Mouse (Mus musculus) kidney, adult 2 months (tissue): ENCODE results near the gene Scarb1. TPM values are rescaled to one million over a fixed set of nuclear protein-coding genes. Genes with fewer than 3 reads are reported as not detected.

Experiments
- DNase-seq: peaks from one replicate; pipeline ENCODE4 v3.0.0; 2021
- H3K27ac ChIP-seq: fragments of 200-500 bp; 2 replicates; pipeline ENCODE4 v1.5.1; 2012; ENCODE audit warnings: low read depth, low read length, control low read depth, inconsistent platforms; ENCODE audit not compliant: insufficient read depth
- H3K27me3 ChIP-seq: fragments of 200-500 bp; replicated peaks from 2 replicates; pipeline ENCODE4 v1.6.1; 2012; ENCODE audit warnings: mild to moderate bottlenecking, moderate library complexity, low read length, inconsistent platforms; ENCODE audit not compliant: control insufficient read depth, insufficient read depth
- H3K36me3 ChIP-seq: fragments of 200-500 bp; 2 replicates; pipeline ENCODE4 v1.6.1; 2012; ENCODE audit warnings: mild to moderate bottlenecking, moderate library complexity, low read length, inconsistent platforms; ENCODE audit not compliant: control insufficient read depth, insufficient read depth
- H3K4me1 ChIP-seq: fragments of 200-500 bp; 2 replicates; pipeline ENCODE4 v1.6.1; 2011; ENCODE audit warnings: low read length; ENCODE audit not compliant: control insufficient read depth, insufficient read depth
- H3K4me3 ChIP-seq: fragments of 200-500 bp; 2 replicates; pipeline ENCODE4 v1.5.1; 2011; ENCODE audit warnings: mild to moderate bottlenecking, low read depth, low read length, control low read depth; ENCODE audit not compliant: insufficient read depth
- CTCF ChIP-seq: fragments of 200-500 bp; conservative IDR thresholded peaks from 2 replicates; pipeline ENCODE4 v1.5.1; 2011; ENCODE audit warnings: low read depth, mild to moderate bottlenecking, control low read depth, low read length, moderate library complexity, mixed read lengths; ENCODE audit not compliant: insufficient read depth, insufficient read length
- POLR2A ChIP-seq: fragments of 200-500 bp; IDR thresholded peaks from one replicate; pipeline ENCODE4 v1.6.1; 2011; ENCODE audit warnings: low read depth, low read length, control low read depth
- WGBS: fragments of 180-500 bp; shearing (Covaris S2); methylation state at CpG from one replicate; pipeline ENCODE4 v1.1.7; 2018; 5-methylcytosine and 5-hydroxymethylcytosine counted together
- polyA plus RNA-seq: library from polyadenylated mRNA; depleted of rRNA; stranded (reverse); fragments of >200 nt; gene quantifications from 2 replicates; pipeline ENCODE4 v1.2.3, GENCODE M21; 2012

The Scarb1 gene
- polyA plus RNA-seq, 1 experiment: 35.5 TPM

GRCm38 (mm10) chr5:125244825-125245533, 95.9 kb downstream of the Scarb1 start:
- no peak for DNase-seq
- Histone ChIP-seq H3K4me1 (no peaks in the 10 kb centered on the region), H3K36me3 (no peaks in the 10 kb centered on the region), H3K4me3 (no peak overlapping the region), H3K27ac (no peak overlapping the region), H3K27me3 (no peaks in the 10 kb centered on the region)
- no peak for TF ChIP-seq POLR2A
- TF ChIP-seq CTCF: no peak
- WGBS: 27% methylated on average over 13 of the region's 13 CpGs

DNA sequence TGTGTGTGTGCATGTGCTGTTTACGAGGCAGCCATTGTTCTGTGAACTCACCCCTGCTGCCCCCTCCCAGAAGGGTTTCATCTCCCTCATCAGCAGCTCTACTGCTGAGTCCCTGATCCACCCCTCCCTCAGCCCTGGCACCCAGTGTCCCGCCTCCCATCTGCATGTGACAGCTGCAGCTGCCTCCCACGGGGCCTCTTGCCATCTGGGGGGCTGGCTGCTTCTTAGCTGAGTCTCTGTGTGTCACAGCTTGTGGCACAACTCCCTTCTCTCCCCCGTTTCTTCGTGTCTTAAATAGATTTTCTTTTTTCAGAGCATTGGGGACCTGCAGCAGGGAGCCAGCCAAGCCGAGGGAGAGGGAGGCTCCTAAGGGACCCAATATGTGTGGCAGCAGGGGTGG, 97.0 kb downstream of the Scarb1 start:
- Histone ChIP-seq H3K27ac (no peak overlapping the region), H3K4me1 (no peaks in the 10 kb centered on the region), H3K36me3 (no peaks in the 10 kb centered on the region), H3K4me3 (no peak overlapping the region), H3K27me3 (no peaks in the 10 kb centered on the region)
- DNase-seq: no peak
- WGBS: 73% methylated on average over 6 of the region's 6 CpGs
- TF ChIP-seq POLR2A (no peak), CTCF (no peak)

- no peaks in the 10 kb centered on the region for H3K4me1 ChIP-seq
- DNase-seq: peak; percentile 58
- H3K4me3 ChIP-seq: no peak overlapping the region
- H3K27me3 ChIP-seq: no peaks in the 10 kb centered on the region
- 65% methylated on average over 7 of the region's 7 CpGs for WGBS
- H3K36me3 ChIP-seq: no peaks in the 10 kb centered on the region
- no peak overlapping the region for H3K27ac ChIP-seq
- TF ChIP-seq CTCF (no peak), POLR2A (no peak)
Measured at GRCm38 (mm10) chr5:125242111-125242510, 98.8 kb downstream of the Scarb1 start.

DNA sequence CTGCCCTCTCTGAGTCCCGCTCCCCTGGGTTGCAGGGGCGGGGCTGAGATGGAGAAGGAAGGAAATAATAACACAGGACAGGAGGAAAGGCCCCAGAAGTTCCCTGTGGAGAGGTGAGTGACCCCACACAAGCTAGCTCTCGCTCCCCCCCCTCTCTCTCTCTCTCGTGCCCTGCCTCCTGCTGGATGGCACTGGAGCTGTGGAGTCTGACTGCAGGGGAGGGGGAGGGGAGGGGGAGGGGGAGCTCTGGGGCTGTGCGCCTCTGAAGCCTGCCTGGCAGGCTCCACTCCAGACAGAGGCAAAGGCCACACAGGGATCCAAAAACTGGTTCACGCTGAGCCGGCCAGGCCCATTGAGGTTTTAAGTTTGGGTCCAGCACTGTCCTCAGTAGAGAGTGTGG, 99.3 kb downstream of the Scarb1 start:
- no peak for TF ChIP-seq POLR2A
- TF ChIP-seq CTCF: no peak
- Histone ChIP-seq H3K36me3 (no peaks in the 10 kb centered on the region), H3K27ac (no peak overlapping the region), H3K4me1 (no peaks in the 10 kb centered on the region), H3K27me3 (no peaks in the 10 kb centered on the region), H3K4me3 (no peak overlapping the region)
- no peak for DNase-seq
- 53% methylated on average over 7 of the region's 7 CpGs for WGBS

- H3K36me3 ChIP-seq: no peaks in the 10 kb centered on the region
- no peaks in the 10 kb centered on the region for H3K27me3 ChIP-seq
- TF ChIP-seq CTCF (no peak), POLR2A (no peak)
- H3K27ac ChIP-seq: no peak overlapping the region
- DNase-seq: no peak
- WGBS: 45% methylated on average over 6 of the region's 6 CpGs
- no peaks in the 10 kb centered on the region for H3K4me1 ChIP-seq
- H3K4me3 ChIP-seq: no peak overlapping the region
Measured at GRCm38 (mm10) chr5:125240124-125240781, 100.6 kb downstream of the Scarb1 start.

DNA sequence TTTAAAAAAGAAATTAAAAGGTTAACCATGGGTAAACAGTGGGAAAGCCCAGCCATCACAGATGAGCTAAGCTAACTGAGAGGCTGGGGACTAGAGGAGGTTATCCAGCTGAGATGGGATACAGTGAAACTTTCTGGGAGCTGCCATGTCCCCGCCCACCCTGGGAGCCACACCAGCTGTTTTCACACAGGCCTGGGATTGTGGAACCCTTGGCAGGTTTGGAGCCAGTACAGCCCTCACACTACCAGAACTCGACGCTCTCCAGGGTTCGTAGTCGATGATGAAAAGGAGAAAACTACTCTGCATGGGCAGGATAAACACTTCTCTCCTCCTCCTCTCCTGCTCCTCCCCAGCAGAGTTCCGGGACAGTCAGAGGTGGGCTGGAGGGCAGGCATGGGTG, 105.0 kb downstream of the Scarb1 start:
- H3K36me3 ChIP-seq: no peaks in the 10 kb centered on the region
- TF ChIP-seq CTCF: no peak
- TF ChIP-seq POLR2A: no peak
- H3K27me3 ChIP-seq: no peaks in the 10 kb centered on the region
- no peak for DNase-seq
- no peak overlapping the region for H3K27ac ChIP-seq
- no peaks in the 10 kb centered on the region for H3K4me1 ChIP-seq
- 61% methylated on average over 6 of the region's 6 CpGs for WGBS
- no peak overlapping the region for H3K4me3 ChIP-seq

DNA sequence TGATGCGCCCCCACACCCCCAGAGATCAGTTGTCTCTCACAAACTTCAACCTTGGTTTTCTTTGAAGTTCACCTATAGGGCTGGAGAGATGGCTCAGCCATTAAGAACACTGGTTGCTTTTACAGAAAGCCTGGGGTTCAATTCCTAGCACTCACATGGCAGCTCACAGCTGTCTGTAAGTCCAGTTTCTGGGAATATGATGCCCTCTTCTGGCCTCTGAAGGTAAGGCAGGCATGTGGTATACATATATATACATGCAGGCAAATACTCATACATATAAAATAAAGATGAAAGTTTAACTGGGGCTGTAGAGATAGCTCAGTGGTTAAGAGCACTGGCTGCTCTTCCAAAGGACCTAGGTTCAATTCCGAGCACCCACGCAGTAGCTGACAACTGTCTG, 105.5 kb downstream of the Scarb1 start:
- 94% methylated on average over 3 of the region's 3 CpGs for whole genome bisulfite sequencing
- TF ChIP-seq POLR2A: no peak
- peak; percentile 24; the same call in 1 of the 2 replicates for TF ChIP-seq CTCF
- DNase-seq: no peak
- no peak overlapping the region for H3K27ac ChIP-seq
- H3K4me1 ChIP-seq: no peaks in the 10 kb centered on the region
- no peaks in the 10 kb centered on the region for H3K27me3 ChIP-seq
- H3K4me3 ChIP-seq: no peak overlapping the region
- H3K36me3 ChIP-seq: no peaks in the 10 kb centered on the region
